Mouse (Mus musculus) ovary, postnatal 10 days (tissue): ENCODE measurements around the gene Tfdp1.
"Not testable (repeated sequence)": the region's sequence is repeated elsewhere in the genome, so short reads cannot be mapped to it uniquely, and the experiment has no call there.

Experiments
- DNase-seq: peaks from one replicate; pipeline ENCODE4 v3.0.0; 2022; ENCODE audit warnings: low spot score

Gene Tfdp1

GRCm38 (mm10) chr8:13338255-13338860, at the start of gene Tfdp1:
Gene Tfdp1, plus strand, starts transcription at chr8:13338751.
- peak; percentile 23 for DNase-seq

- DNase-seq = peak; percentile 45
These were observed 46.2 kb upstream of the Tfdp1 start for GRCm38 (mm10) chr8:13292364-13292763.

- no peak for DNase-seq
These were observed 44.7 kb upstream of the Tfdp1 start for GRCm38 (mm10) chr8:13293677-13294470.

- DNase-seq = no peak
These were observed 39.0 kb upstream of the Tfdp1 start for GRCm38 (mm10) chr8:13299571-13299970.

- no peak for DNase-seq
These were observed 37.5 kb upstream of the Tfdp1 start for GRCm38 (mm10) chr8:13301036-13301435.

DNA sequence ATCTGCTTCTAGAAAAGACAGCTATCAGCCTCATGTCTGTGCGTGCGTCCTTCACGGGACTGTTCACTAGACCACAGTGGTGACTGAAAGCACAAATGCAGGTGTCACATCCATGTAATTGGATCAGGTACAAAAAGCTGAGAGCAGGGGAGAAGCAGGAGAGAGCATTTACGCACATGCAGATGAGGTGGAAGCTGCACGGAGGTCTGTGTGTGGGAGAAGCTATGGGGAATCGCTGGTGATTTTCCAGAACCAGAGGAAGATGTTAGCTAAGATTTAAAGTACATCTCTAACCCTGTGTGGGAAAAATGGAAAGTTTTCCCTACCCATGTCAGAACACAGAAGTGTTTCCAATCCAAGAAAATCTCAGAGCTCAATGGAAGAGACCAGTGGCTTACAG, 33.1 kb upstream of the Tfdp1 start:
- no peak for DNase-seq

GRCm38 (mm10) chr8:13305884-13306283, 32.7 kb upstream of the Tfdp1 start:
- no peak for DNase-seq

DNA sequence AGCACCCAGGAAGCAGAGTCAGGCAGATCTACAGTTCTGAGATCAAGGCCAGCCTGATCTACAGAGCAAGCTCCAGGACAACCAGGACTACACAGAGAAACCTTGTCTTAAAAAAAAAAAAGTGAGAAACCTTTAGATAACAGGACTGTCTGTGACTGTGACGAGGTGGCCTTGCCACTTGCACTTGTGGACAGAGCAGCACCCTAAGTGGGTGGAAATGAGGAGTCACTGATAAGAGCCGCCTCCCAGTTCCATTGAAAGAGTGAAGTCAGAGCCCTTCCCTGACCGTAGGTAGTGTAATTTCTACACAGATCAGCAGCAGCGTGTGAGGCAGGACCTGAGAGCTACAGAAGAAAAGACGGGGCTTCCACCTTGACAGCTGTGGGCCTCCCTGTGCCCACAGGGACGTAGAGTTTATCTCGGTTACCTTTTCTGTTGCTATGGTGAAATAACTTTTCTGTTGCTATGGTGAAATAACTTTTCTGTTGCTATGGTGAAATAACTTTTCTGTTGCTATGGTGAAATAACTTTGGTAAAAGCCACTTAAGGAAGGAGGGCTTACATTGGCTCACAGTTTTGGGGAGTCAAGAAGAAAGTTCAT, 32.1 kb upstream of the Tfdp1 start:
- no peak for DNase-seq

- no peak for DNase-seq
These were observed 31.6 kb upstream of the Tfdp1 start for GRCm38 (mm10) chr8:13306916-13307315.

- no peak for DNase-seq
These were observed 23.6 kb upstream of the Tfdp1 start for GRCm38 (mm10) chr8:13314922-13315321.

DNA sequence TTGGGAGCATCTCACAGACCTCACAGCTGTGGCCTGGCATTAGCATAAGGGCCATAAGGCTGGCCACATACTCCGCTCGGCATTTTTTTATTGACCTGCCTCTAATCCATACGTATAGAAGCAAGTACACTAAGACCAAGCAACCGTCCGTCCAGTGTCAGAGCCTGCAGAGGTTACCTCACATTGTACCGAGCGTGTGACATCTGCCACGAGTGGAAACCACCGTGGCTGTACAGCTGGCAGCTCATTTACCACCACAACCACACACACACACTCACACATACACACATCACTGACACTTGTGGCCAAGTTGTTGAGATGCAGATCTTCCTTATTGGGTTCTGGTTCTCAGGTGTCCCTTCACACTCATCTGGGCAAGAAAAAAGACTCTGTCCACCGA, 21.9 kb upstream of the Tfdp1 start:
- DNase-seq = no peak

DNA sequence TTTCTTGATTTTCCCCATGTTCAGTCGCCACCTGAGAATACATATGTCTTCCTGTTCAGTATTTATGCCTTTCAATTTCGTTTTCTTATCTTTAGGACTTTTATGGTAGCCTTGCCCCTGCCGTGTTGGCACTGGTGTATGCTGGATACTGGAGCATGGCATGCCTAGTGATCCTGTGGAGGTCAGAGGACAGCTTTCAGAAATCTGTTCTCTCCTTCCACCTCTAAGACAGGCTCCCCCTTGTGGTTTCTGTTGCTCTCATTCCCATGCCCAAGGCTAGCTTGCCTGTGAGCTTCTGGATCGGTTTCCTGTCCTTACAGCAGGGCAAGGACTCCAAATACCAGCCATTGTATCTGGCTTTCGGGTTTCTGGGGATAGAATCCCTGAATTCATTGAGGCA, 12.0 kb upstream of the Tfdp1 start:
- DNase-seq = no peak

DNA sequence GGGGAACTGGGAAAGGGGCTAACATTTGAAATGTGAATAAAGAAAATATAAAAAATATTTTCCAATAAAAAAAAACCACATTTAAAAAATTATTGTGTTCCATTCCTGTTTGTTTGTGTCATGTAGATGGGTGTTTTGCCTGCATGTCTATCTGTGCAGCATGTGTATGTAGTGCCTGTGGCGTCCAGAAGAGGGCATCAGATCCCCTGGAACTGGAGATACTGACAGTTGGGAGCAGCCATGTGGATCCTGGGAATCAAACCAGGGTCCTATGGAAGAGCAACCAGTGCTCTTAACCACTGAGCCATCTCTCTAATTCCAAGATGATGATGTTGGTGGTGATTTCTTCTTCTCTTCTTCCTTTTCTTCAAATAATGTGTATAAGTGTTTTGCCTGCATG, 3.9 kb upstream of the Tfdp1 start:
- DNase-seq = no peak

- DNase-seq = not testable (repeated sequence)
These were observed 1.3 kb upstream of the Tfdp1 start for GRCm38 (mm10) chr8:13337245-13337644.

GRCm38 (mm10) chr8:13337678-13338077, 873 bp upstream of the Tfdp1 start:
- DNase-seq = no peak

- peak; percentile 27 for DNase-seq
These were observed 522 bp downstream of the Tfdp1 start for GRCm38 (mm10) chr8:13338901-13339645.

DNA sequence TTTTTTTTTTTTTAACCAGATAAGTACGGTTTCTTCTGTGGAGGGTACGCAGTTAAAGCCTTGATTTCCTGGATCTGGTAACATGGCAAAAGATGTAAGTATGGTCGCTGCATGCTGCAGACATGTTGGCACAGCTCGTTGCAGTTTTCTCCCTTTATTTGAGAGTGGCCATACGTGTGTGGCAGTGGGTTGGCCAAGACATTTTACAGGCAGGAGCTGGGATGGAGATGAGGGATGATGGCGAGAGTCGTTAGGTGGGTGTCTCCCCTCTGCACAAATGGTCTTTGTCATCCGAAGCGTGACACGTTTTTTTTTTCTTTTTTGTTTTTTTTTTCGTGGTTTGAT, 1.1 kb downstream of the Tfdp1 start:
- DNase-seq = no peak

DNA sequence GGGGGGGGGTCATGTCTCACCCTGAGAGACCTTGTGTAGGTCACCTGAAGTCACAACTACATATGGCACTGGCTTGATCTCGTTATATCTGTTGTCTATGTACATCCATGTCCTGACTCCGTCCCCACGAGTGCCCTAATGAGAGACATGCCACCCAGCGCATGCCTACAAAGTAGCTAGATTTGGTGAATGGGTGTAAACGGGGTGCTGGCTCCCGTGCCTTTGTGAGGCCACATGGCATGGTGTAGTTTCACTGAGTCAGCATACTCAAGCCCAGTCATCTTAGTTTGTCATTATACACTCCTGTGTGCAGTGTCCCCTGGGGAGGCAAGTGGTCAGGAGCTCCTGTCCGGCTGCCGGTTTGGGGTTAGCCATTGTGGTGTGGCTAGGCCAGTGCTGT, 2.1 kb downstream of the Tfdp1 start:
- no peak for DNase-seq

- DNase-seq = no peak
These were observed 3.8 kb downstream of the Tfdp1 start for GRCm38 (mm10) chr8:13342340-13342739.

GRCm38 (mm10) chr8:13343134-13343533, 4.6 kb downstream of the Tfdp1 start:
- no peak for DNase-seq

GRCm38 (mm10) chr8:13350052-13350451, 11.5 kb downstream of the Tfdp1 start:
- no peak for DNase-seq

GRCm38 (mm10) chr8:13351593-13351992, 13.0 kb downstream of the Tfdp1 start:
- no peak for DNase-seq

DNA sequence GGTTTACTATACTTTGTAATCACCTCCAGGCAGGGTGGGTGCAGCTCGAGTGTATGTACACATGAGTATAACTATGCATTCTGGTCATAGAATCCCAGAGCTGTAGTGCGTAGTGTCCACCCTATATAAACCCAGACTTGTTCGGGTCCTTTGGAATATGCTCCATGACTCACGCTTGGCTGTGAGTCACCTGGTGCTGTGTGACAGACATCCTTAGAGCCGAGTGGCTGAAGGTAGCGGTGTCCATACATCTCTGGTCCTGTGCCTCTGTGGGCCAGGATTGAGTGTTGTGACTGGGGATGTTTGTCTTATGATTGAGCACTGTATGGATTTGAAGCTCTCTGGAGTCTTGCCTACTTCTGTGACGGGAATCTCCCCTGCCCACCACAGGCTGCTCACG, 14.1 kb downstream of the Tfdp1 start:
- DNase-seq = no peak
